Mouse (Mus musculus): ENCODE measurements around the gene 1110059E24Rik.

DNA sequence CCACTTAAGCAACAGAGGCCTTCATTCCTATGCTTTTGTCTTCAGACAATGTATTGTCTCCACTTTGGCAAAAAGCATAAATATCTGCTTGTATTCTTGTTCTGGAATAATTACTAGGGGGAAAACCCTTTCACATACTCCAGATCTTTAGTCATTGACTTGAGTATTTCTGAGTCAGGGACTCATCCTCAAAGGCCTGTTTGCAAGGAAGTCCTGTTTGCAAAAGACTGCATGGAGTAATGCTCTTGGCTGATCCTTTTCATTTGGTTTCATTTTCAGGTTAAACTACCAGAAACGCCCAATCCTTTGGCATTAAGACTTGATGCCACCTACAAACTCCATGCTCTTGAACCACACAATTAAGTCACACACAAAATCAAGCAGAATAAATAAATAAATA, 8.8 kb downstream of the 1110059E24Rik start:
- TF ChIP-seq CTCF (IDR thresholded peaks at IDR 0.05; ENCODE audit: low read depth, low read length): no peak
- no peak for TF ChIP-seq EP300 (IDR thresholded peaks at IDR 0.05; ENCODE audit: insufficient read depth, low read depth, low read length)
